Mouse (Mus musculus): ENCODE measurements around the gene Smyd1. TPM values are rescaled to one million over a fixed set of nuclear protein-coding genes. Genes with fewer than 3 reads are reported as not detected.

The Smyd1 gene
- polyA plus RNA-seq, 1 experiment, result 0.04 TPM

GRCm38 (mm10) chr6:71239069-71239750 is 82.8 kb downstream of the Smyd1 start:
- no peak overlapping the region for H3K4me3 ChIP-seq (ENCODE audit: low read depth, low read length)
- no peak for TF ChIP-seq CTCF (IDR thresholded peaks at IDR 0.05; ENCODE audit: extremely low read depth, insufficient read length, insufficient replicate concordance, low read depth, low read length)
- no peak for TF ChIP-seq POLR2A (IDR thresholded peaks at IDR 0.05; ENCODE audit: low read depth, low read length)
- H3K4me1 ChIP-seq (ENCODE audit: control insufficient read depth, insufficient read depth, insufficient read length, low read length), result peaks cover 17% of the 10 kb centered on the region; the same call in 1 of the 2 replicates
- no peaks in the 10 kb centered on the region for H3K27me3 ChIP-seq (ENCODE audit: control insufficient read depth, insufficient read depth, low read length)
- no peaks in the 10 kb centered on the region for H3K36me3 ChIP-seq (ENCODE audit: control insufficient read depth, insufficient read depth, low read length)
- WGBS, result 91% methylated on average over 26 of the region's 26 CpGs
- no peak overlapping the region for H3K27ac ChIP-seq (ENCODE audit: insufficient read depth, low read depth, low read length)

DNA sequence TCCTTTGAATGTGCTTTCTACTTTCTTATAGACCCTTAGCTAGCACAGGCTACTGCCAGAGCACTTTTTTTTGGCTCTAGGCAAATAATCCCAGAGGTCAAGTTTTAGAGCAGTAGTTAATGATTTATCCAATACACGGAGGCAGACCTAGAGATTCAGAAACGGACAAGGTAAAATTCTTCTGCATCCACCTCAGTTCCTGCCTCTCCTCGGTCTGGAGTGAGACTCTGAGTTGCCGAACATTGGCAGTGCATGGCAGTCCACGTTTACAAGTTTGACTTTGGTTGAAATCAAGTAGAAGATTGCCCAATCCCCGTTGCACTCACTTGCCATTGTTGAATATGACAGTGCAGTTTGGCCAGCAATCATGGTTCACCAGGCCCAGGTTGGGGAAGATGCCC is 85.0 kb downstream of the Smyd1 start:
- Histone ChIP-seq H3K27ac (ENCODE audit: insufficient read depth, low read depth, low read length) (peak overlapping the region; percentile 71), H3K27me3 (ENCODE audit: control insufficient read depth, insufficient read depth, low read length) (no peaks in the 10 kb centered on the region), H3K4me1 (ENCODE audit: control insufficient read depth, insufficient read depth, insufficient read length, low read length) (peaks cover 17% of the 10 kb centered on the region; the same call in 1 of the 2 replicates), H3K4me3 (ENCODE audit: low read depth, low read length) (no peak overlapping the region), H3K36me3 (ENCODE audit: control insufficient read depth, insufficient read depth, low read length) (no peaks in the 10 kb centered on the region)
- no peak for TF ChIP-seq CTCF (IDR thresholded peaks at IDR 0.05; ENCODE audit: extremely low read depth, insufficient read length, insufficient replicate concordance, low read depth, low read length)
- TF ChIP-seq POLR2A (IDR thresholded peaks at IDR 0.05; ENCODE audit: low read depth, low read length), result no peak
- 25% methylated on average over 6 of the region's 6 CpGs for WGBS

GRCm38 (mm10) chr6:71236506-71236905 is 85.5 kb downstream of the Smyd1 start:
- TF ChIP-seq POLR2A (IDR thresholded peaks at IDR 0.05; ENCODE audit: low read depth, low read length) (no peak), CTCF (IDR thresholded peaks at IDR 0.05; ENCODE audit: extremely low read depth, insufficient read length, insufficient replicate concordance, low read depth, low read length) (no peak)
- WGBS, result 25% methylated on average over 6 of the region's 6 CpGs
- no peak overlapping the region for H3K4me3 ChIP-seq (ENCODE audit: low read depth, low read length)
- no peaks in the 10 kb centered on the region for H3K36me3 ChIP-seq (ENCODE audit: control insufficient read depth, insufficient read depth, low read length)
- peak overlapping the region; percentile 87 for H3K27ac ChIP-seq (ENCODE audit: insufficient read depth, low read depth, low read length)
- no peaks in the 10 kb centered on the region for H3K27me3 ChIP-seq (ENCODE audit: control insufficient read depth, insufficient read depth, low read length)
- peaks cover 17% of the 10 kb centered on the region; the same call in 1 of the 2 replicates for H3K4me1 ChIP-seq (ENCODE audit: control insufficient read depth, insufficient read depth, insufficient read length, low read length)

- Histone ChIP-seq H3K36me3 (ENCODE audit: control insufficient read depth, insufficient read depth, low read length) (no peaks in the 10 kb centered on the region), H3K27me3 (ENCODE audit: control insufficient read depth, insufficient read depth, low read length) (no peaks in the 10 kb centered on the region), H3K4me1 (ENCODE audit: control insufficient read depth, insufficient read depth, insufficient read length, low read length) (peaks cover 17% of the 10 kb centered on the region; the same call in 1 of the 2 replicates), H3K4me3 (ENCODE audit: low read depth, low read length) (no peak overlapping the region), H3K27ac (ENCODE audit: insufficient read depth, low read depth, low read length) (peak overlapping the region; percentile 87)
- TF ChIP-seq CTCF (IDR thresholded peaks at IDR 0.05; ENCODE audit: extremely low read depth, insufficient read length, insufficient replicate concordance, low read depth, low read length) (no peak), POLR2A (IDR thresholded peaks at IDR 0.05; ENCODE audit: low read depth, low read length) (no peak)
- WGBS, result 39% methylated on average over 3 of the region's 3 CpGs
Measured at GRCm38 (mm10) chr6:71235944-71236343, 86.1 kb downstream of the Smyd1 start.

GRCm38 (mm10) chr6:71235121-71235520 is 86.9 kb downstream of the Smyd1 start:
- TF ChIP-seq POLR2A (IDR thresholded peaks at IDR 0.05; ENCODE audit: low read depth, low read length) (no peak), CTCF (IDR thresholded peaks at IDR 0.05; ENCODE audit: extremely low read depth, insufficient read length, insufficient replicate concordance, low read depth, low read length) (no peak)
- Histone ChIP-seq H3K36me3 (ENCODE audit: control insufficient read depth, insufficient read depth, low read length) (no peaks in the 10 kb centered on the region), H3K27me3 (ENCODE audit: control insufficient read depth, insufficient read depth, low read length) (no peaks in the 10 kb centered on the region), H3K4me1 (ENCODE audit: control insufficient read depth, insufficient read depth, insufficient read length, low read length) (peaks cover 17% of the 10 kb centered on the region; the same call in 1 of the 2 replicates), H3K27ac (ENCODE audit: insufficient read depth, low read depth, low read length) (peak overlapping the region; percentile 27; the same call in 1 of the 2 replicates), H3K4me3 (ENCODE audit: low read depth, low read length) (no peak overlapping the region)
- 83% methylated on average over 13 of the region's 13 CpGs for WGBS

DNA sequence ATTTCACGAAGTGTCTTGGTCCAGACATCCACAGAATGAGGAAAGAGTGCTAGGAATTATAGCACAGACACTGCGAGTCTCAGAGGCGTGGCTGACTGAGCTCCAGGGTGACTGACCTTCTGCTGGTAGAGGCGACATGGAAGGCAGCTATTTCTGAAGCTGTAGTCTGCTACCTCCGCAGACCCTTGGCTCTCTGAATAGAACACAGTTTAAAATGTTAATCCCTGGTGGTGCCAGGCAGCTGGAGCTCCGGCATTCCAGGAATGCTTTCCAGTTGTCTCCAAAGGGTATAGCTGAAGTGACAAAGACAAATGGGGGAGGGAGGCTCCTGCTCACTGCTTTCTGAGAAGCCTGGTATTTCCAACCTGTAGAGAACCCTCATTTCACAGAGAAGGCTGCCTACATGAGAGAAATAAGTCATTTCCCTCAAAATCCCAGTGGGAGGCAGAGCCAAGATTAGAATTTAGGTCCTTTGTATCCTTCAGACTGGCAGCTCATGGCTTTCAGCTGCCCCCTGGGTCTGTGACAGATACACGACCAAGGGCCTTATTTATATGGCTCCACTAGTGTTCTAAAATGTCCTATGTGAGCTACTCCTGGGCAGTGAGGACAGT is 94.8 kb downstream of the Smyd1 start:
- 38% methylated on average over 7 of the region's 7 CpGs for WGBS
- no peak for TF ChIP-seq CTCF (IDR thresholded peaks at IDR 0.05; ENCODE audit: extremely low read depth, insufficient read length, insufficient replicate concordance, low read depth, low read length)
- TF ChIP-seq POLR2A (IDR thresholded peaks at IDR 0.05; ENCODE audit: low read depth, low read length), result no peak
- H3K27me3 ChIP-seq (ENCODE audit: control insufficient read depth, insufficient read depth, low read length), result no peaks in the 10 kb centered on the region

DNA sequence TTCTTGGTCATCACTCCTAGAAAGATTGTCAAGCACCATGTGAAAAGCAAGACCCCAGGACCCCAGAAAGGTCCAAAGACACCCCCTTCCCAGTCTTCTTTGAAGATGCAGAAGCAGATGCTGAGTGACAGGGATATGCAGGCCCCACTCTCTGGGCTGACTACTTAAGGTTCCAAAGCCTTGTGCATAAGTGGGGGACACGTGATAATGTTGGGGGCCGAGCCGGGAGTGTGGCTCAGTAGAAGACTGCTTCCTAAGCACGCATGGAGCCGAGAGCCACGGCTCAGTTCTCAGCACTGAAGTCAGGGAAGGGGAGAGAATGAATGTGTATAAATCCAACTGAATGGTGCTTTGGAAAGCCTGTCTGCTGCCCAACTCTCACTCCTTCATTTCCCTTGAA is 95.5 kb downstream of the Smyd1 start:
- Histone ChIP-seq H3K36me3 (ENCODE audit: control insufficient read depth, insufficient read depth, low read length) (no peaks in the 10 kb centered on the region), H3K4me3 (ENCODE audit: low read depth, low read length) (no peak overlapping the region), H3K4me1 (ENCODE audit: control insufficient read depth, insufficient read depth, insufficient read length, low read length) (no peaks in the 10 kb centered on the region), H3K27ac (ENCODE audit: insufficient read depth, low read depth, low read length) (no peak overlapping the region), H3K27me3 (ENCODE audit: control insufficient read depth, insufficient read depth, low read length) (no peaks in the 10 kb centered on the region)
- 77% methylated on average over 6 of the region's 6 CpGs for WGBS
- TF ChIP-seq CTCF (IDR thresholded peaks at IDR 0.05; ENCODE audit: extremely low read depth, insufficient read length, insufficient replicate concordance, low read depth, low read length), result no peak
- no peak for TF ChIP-seq POLR2A (IDR thresholded peaks at IDR 0.05; ENCODE audit: low read depth, low read length)

More for the DNA sequence above, 94.8 kb downstream of the Smyd1 start:
- no peak overlapping the region for H3K27ac ChIP-seq (ENCODE audit: insufficient read depth, low read depth, low read length)
- H3K4me1 ChIP-seq (ENCODE audit: control insufficient read depth, insufficient read depth, insufficient read length, low read length), result no peaks in the 10 kb centered on the region
- H3K4me3 ChIP-seq (ENCODE audit: low read depth, low read length), result no peak overlapping the region
- no peaks in the 10 kb centered on the region for H3K36me3 ChIP-seq (ENCODE audit: control insufficient read depth, insufficient read depth, low read length)
